Mouse (Mus musculus): ENCODE data around the gene Chd1. TPM values are rescaled to one million over a fixed set of nuclear protein-coding genes. Genes with fewer than 3 reads are reported as not detected.

Chd1 gene
- polyA plus RNA-seq (2012; rRNA removed), result 6.5 and 10.4 TPM in 2 replicates

DNA sequence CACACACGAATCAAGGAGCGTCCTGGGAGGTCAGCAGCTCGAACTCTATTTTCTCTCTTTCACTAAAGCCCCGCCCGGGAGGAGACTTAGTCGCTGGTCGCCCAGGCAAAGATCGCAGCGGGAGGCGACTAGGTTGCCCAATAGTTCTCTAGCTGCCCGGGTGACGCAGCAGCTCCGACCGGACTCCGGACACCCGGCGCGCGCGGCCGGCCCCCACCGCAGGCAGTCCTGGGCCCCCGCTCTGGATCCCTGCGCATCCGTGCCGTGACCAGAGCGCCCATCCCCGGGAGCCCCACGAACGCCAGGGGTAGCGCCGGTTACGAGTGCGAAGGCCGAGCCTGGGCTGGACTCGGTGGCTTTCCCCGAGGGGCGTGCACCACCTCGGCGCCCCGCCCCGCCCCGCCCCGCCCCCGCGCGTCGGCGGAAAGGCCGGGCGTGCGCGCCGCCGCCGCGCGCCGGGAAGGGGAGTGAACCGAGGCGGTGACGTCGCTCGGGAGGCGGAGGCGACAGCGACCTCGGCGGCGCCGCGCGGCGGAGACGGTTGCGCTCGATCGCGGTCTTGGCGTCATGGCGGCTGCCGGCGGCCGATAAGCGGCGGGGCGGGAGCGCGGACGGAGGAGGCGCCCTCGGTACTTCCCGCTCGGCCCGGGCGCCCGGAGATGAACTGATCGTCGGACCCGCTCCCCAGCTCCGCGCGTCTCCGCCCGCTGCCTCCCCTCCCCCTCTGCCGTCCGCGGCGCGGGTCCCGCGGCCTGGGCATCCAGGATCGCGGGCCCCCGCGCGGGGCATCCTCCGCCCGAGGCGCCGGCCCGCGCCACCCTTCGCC is at the start of gene Chd1:
Gene Chd1, plus strand, starts transcription at position 493 of the 826 bp plus-strand sequence.
- TF ChIP-seq POLR2A (IDR thresholded peaks at IDR 0.05; ENCODE audit: borderline replicate concordance, extremely low read depth, insufficient read depth, insufficient read length, poor library complexity, severe bottlenecking) (peak; percentile 99), CTCF (IDR thresholded peaks at IDR 0.05; ENCODE audit: borderline replicate concordance, extremely low read depth, insufficient read depth, insufficient read length) (no peak)
- peak; percentile 95 for DNase-seq (ENCODE audit: low read depth)

DNA sequence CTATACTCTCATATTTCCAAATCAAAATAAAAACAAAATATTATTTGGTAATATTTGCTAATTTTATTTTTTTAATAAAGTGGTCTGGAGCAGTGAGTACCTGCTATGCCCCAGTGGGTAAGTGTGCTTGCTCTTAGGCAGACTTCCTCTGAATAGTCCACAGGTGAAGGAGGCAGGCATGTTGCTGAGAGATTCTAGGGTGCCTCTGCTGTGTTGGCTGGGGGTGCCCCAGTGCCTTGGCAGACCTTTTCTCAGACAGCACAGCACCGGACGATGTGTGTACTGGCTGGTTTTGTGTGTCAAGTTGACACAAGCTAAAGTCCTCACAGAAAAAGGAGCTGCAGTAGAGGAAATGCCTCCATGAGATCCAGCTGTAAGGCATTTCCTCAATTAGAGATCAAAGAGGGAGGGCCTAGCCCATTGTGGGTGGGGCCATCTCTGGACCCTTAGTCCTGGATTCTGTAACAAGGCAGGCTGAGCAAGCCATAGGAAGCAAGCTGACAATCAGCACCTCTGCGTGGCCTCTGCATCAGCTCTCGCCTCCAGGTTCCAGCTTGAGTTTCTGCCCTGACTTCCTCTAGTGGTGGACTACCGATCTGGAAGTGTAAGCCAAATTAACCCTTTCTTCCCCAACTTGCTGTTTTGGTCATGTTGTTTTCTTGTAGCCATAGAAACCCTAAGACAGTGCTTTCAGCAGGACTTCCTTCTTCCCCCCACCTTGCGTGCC is 47.7 kb upstream of the Chd1 start:
- DNase-seq (ENCODE audit: low read depth), result peak; percentile 20
- TF ChIP-seq POLR2A (IDR thresholded peaks at IDR 0.05; ENCODE audit: borderline replicate concordance, extremely low read depth, insufficient read depth, insufficient read length, poor library complexity, severe bottlenecking) (no peak), CTCF (IDR thresholded peaks at IDR 0.05; ENCODE audit: borderline replicate concordance, extremely low read depth, insufficient read depth, insufficient read length) (peak; percentile 6; the same call in 1 of the 2 replicates)

DNA sequence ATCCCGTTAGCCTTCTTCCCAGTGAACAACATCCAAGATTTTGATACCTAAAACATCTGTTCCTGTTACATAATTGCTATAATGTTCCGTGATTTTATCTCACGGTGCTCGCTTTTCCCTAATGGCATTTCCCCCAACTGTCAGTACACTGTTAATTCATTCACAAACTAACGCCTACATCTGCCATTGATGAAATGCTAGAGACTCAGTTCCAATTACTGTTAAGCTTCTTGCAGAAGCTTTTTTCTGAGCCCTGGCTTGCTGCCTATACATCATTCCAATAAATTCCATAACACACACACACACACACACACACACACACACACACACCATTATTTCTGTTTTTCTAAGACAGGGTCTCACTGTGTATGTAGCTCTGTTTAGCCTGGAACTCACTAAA is 31.9 kb upstream of the Chd1 start:
- DNase-seq (ENCODE audit: low read depth), result peak; percentile 50

DNA sequence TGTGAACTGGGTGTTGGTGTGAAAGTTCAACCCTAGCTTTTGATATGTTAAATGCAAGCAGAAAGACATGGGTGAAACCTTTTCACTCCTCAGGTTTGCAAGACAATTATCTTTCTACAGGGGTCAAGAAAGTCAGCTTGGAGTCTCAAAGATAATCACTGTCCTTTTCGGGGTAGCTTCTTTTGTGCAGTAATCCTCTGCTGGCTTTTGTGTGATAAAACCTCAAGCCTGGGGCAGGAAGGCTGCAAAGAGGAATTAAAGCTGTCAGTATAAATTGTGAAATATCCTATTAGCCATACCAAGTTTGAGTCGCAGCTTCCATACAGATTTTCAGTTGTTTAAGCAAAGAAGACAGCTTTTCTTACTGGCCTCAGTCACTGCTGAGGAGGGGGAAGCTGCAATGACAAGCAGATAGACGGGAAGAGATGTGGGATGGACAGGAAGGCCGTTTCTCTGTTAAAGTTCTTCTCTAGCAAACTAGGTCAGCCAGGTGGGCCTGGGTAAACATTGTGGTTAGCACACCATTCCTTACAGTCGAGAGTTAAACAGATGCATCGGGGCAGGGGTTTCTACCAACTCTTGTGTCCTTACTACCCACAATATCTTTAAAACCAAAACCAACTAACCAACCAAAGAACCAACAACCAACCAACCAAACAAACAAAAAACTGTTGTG is 26.7 kb upstream of the Chd1 start:
- peak; percentile 25 for DNase-seq (ENCODE audit: low read depth)
- TF ChIP-seq POLR2A (IDR thresholded peaks at IDR 0.05; ENCODE audit: borderline replicate concordance, extremely low read depth, insufficient read depth, insufficient read length, poor library complexity, severe bottlenecking) (no peak), CTCF (IDR thresholded peaks at IDR 0.05; ENCODE audit: borderline replicate concordance, extremely low read depth, insufficient read depth, insufficient read length) (no peak)

More for the DNA sequence above, 31.9 kb upstream of the Chd1 start:
- TF ChIP-seq CTCF (IDR thresholded peaks at IDR 0.05; ENCODE audit: borderline replicate concordance, extremely low read depth, insufficient read depth, insufficient read length) (no peak), POLR2A (IDR thresholded peaks at IDR 0.05; ENCODE audit: borderline replicate concordance, extremely low read depth, insufficient read depth, insufficient read length, poor library complexity, severe bottlenecking) (no peak)

DNA sequence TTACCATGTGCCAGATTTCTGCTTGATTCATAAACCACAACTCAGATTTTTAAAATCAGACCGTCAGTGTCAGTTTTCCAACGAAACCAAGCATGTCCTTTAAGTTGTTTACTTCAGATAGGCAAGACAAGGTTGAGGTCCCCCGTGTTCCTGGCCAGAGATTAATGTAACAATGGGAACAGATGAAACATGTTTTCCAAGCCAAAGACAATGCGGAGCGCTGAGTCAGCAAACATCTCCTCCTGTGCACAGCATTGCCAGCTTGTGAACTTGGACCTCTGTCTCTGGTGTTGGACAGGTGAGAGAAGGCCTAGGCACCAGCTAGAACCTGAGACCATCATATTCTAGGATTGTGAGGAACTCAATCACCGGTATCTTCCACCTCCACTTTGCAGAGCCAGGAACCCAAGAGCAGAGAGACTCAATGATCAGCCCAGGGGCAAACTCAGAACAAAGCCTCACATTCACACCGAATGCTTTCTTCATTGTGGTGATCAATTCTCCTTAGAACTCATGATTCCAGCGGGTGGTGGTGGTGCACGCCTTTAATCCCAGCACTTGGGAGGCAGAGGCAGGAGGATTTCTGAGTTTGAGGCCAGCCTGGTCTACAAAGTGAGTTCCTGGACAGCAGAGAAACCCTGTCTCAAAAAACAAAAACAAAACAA is 24.7 kb upstream of the Chd1 start:
- no peak for DNase-seq (ENCODE audit: low read depth)
- no peak for TF ChIP-seq POLR2A (IDR thresholded peaks at IDR 0.05; ENCODE audit: borderline replicate concordance, extremely low read depth, insufficient read depth, insufficient read length, poor library complexity, severe bottlenecking)

GRCm38 (mm10) chr17:15680661-15681060 is 24.1 kb upstream of the Chd1 start:
- no peak for DNase-seq (ENCODE audit: low read depth)
- TF ChIP-seq CTCF (IDR thresholded peaks at IDR 0.05; ENCODE audit: borderline replicate concordance, extremely low read depth, insufficient read depth, insufficient read length), result no peak
- TF ChIP-seq POLR2A (IDR thresholded peaks at IDR 0.05; ENCODE audit: borderline replicate concordance, extremely low read depth, insufficient read depth, insufficient read length, poor library complexity, severe bottlenecking), result no peak

DNA sequence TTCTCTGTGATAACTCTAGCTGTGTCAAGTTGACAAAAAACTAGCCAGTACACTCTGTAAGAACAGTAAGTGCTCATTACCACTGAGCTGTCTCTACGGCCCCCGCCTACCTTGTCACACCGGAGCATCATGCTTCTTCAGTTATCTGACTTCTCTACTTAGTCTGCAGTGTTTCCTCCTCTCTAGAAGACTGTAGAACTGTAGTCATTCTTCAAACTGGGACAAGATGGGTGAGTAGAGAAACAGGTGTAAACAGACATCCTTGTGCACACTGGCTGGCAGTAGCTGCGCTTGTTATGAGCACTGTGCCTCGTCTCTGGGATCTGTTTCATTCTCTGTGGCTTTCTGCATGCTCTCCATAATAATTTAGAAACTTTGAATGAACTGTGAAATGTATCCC is 18.4 kb upstream of the Chd1 start:
- DNase-seq (ENCODE audit: low read depth), result no peak
- no peak for TF ChIP-seq POLR2A (IDR thresholded peaks at IDR 0.05; ENCODE audit: borderline replicate concordance, extremely low read depth, insufficient read depth, insufficient read length, poor library complexity, severe bottlenecking)
- TF ChIP-seq CTCF (IDR thresholded peaks at IDR 0.05; ENCODE audit: borderline replicate concordance, extremely low read depth, insufficient read depth, insufficient read length), result no peak

DNA sequence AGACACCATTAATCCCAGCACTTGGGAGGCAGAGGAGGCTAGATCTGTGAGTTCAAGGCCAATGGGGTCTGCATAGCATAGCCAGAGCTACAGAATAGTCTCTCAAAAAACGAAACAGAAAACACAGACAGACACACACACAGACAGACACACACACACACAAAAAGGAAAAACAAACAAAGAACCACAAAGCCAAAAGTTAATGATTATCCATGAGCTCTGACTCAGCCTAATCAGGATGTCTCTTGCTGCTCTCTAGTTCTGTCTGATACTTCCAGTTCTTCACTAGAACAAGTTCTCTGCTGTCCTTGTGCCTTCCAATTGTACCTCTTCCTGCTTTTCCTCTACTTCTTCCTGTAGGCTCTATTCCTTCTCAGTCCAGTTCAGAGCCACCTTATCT is 14.5 kb upstream of the Chd1 start:
- DNase-seq (ENCODE audit: low read depth), result no peak
- no peak for TF ChIP-seq POLR2A (IDR thresholded peaks at IDR 0.05; ENCODE audit: borderline replicate concordance, extremely low read depth, insufficient read depth, insufficient read length, poor library complexity, severe bottlenecking)
- TF ChIP-seq CTCF (IDR thresholded peaks at IDR 0.05; ENCODE audit: borderline replicate concordance, extremely low read depth, insufficient read depth, insufficient read length), result no peak

DNA sequence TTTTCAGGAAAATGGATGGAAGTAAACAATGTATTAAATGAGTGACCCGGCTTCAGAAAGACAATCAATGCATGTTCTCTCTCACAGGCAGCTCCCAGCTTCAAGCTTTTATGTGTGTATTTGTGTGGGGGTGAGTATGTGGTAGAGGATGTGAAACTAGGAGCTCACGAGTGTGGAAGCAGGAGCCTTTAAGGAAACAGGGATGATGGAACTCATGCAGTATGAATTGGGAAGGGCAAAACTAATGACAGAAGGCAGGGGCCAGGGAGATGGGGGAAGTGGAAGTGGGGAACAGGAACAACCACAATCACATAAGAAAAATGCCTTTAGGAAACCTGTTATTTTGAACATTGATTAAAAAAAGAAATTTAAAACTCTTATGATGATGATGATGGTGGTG is 9.2 kb upstream of the Chd1 start:
- no peak for DNase-seq (ENCODE audit: low read depth)
- no peak for TF ChIP-seq CTCF (IDR thresholded peaks at IDR 0.05; ENCODE audit: borderline replicate concordance, extremely low read depth, insufficient read depth, insufficient read length)
- TF ChIP-seq POLR2A (IDR thresholded peaks at IDR 0.05; ENCODE audit: borderline replicate concordance, extremely low read depth, insufficient read depth, insufficient read length, poor library complexity, severe bottlenecking), result no peak

- DNase-seq (ENCODE audit: low read depth), result no peak
- TF ChIP-seq POLR2A (IDR thresholded peaks at IDR 0.05; ENCODE audit: borderline replicate concordance, extremely low read depth, insufficient read depth, insufficient read length, poor library complexity, severe bottlenecking) (no peak), CTCF (IDR thresholded peaks at IDR 0.05; ENCODE audit: borderline replicate concordance, extremely low read depth, insufficient read depth, insufficient read length) (no peak)
These were observed 5.8 kb upstream of the Chd1 start for GRCm38 (mm10) chr17:15698956-15699355.

DNA sequence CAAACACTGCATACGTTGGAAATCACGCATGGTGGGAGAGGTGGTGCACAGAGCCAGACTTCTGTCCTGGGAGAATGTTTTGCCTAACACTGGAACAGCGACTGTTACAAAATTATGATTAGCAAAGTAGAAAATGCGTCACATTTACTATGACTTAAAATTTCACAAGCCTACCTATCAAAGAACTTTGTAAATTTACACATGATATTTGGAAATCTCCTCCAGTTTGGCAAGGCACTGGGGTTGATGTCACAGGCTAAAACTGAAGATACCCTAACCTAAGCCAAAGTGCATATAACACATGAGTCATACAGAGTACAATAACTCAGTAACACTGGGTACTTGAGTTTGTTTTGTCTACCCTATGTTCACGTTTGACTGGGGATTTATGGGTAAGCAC is 3.3 kb upstream of the Chd1 start:
- TF ChIP-seq POLR2A (IDR thresholded peaks at IDR 0.05; ENCODE audit: borderline replicate concordance, extremely low read depth, insufficient read depth, insufficient read length, poor library complexity, severe bottlenecking) (no peak), CTCF (IDR thresholded peaks at IDR 0.05; ENCODE audit: borderline replicate concordance, extremely low read depth, insufficient read depth, insufficient read length) (no peak)
- DNase-seq (ENCODE audit: low read depth), result no peak

Data from brain, embryonic 14.5 days (tissue).